Mouse (Mus musculus) lung, embryonic 14.5 days (tissue): ENCODE measurements around the gene Txnip. TPM values are rescaled to one million over a fixed set of nuclear protein-coding genes. Genes with fewer than 3 reads are reported as not detected.
"Not testable (repeated sequence)": the region's sequence is repeated elsewhere in the genome, so short reads cannot be mapped to it uniquely, and the experiment has no call there.

ENCODE experiments used
- ATAC-seq: fragments of 200-750 bp; cut with Nextera tagmentation; 2 replicates; pipeline ENCODE4 v1.8.0; 2017; ENCODE audit warnings: mild to moderate bottlenecking, moderate TSS enrichment, moderate library complexity; ENCODE audit not compliant: insufficient read depth
- DNase-seq: peaks from one replicate; pipeline ENCODE4 v3.0.0-alpha.2; 2015
- H3K27ac ChIP-seq: fragments of 300-500 bp; sonication (generic); 2 replicates; pipeline ENCODE4 v1.5.1; 2014; ENCODE audit warnings: low read depth, mild to moderate bottlenecking, moderate library complexity
- H3K27me3 ChIP-seq: fragments of 300-500 bp; sonication (generic); 2 replicates; pipeline ENCODE4 v1.6.1; 2014; ENCODE audit warnings: low read length, control low read depth; ENCODE audit not compliant: insufficient read depth
- H3K36me3 ChIP-seq: fragments of 300-500 bp; sonication (generic); 2 replicates; pipeline ENCODE4 v1.6.1; 2014; ENCODE audit warnings: control low read depth; ENCODE audit not compliant: insufficient read depth
- H3K4me1 ChIP-seq: fragments of 300-500 bp; sonication (generic); 2 replicates; pipeline ENCODE4 v1.6.1; 2014; ENCODE audit warnings: antibody characterized with exemption, control low read depth; ENCODE audit not compliant: insufficient read depth
- H3K4me2 ChIP-seq: fragments of 300-500 bp; sonication (generic); 2 replicates; pipeline ENCODE4 v1.6.1; 2014; ENCODE audit warnings: mild to moderate bottlenecking
- H3K4me3 ChIP-seq: fragments of 300-500 bp; sonication (generic); 2 replicates; pipeline ENCODE4 v1.5.1; 2014; ENCODE audit warnings: low read depth, low read length
- H3K9ac ChIP-seq: fragments of 300-500 bp; sonication (generic); 2 replicates; pipeline ENCODE4 v1.6.1; 2014
- H3K9me3 ChIP-seq: fragments of 300-500 bp; sonication (generic); 2 replicates; pipeline ENCODE4 v1.6.1; 2016; ENCODE audit warnings: low read depth, low read length, control low read depth
- CTCF ChIP-seq: IDR thresholded peaks from 2 replicates; pipeline ENCODE4 v1.5.1; 2016; ENCODE audit warnings: antibody characterized with exemption, low read depth
- WGBS: fragments of 180-500 bp; shearing (Covaris S2); extraction: QIAGEN DNeasy Blood & Tissue Kit; methylation state at CpG from one replicate; pipeline ENCODE4 v1.1.7; 2014; 5-methylcytosine and 5-hydroxymethylcytosine counted together
- polyA plus RNA-seq: library from polyadenylated mRNA; unstranded; fragments of >200 nt; fragmentation: Nextera tagmentation; extraction: Ambion mirVana; gene quantifications from 2 replicates; pipeline ENCODE4 v1.2.1, GENCODE M21; 2014

Gene Txnip
- 77.2 and 96.5 TPM in 2 replicates for polyA plus RNA-seq

- no peaks in the 10 kb centered on the region for H3K27me3 ChIP-seq
- peak within 1 kb of the TSS; percentile 94 for H3K27ac ChIP-seq
- peak; percentile 100 for DNase-seq
- TF ChIP-seq CTCF, result peak; percentile 68
- H3K36me3 ChIP-seq, result peaks cover 25% of the 10 kb centered on the region
- ATAC-seq, result peak; percentile 98
- peak within 1 kb of the TSS; percentile 95 for H3K9ac ChIP-seq
- H3K9me3 ChIP-seq, result no peaks in the 10 kb centered on the region
- H3K4me1 ChIP-seq, result peaks cover 26% of the 10 kb centered on the region
- H3K4me3 ChIP-seq, result peak within 1 kb of the TSS; percentile 77
- under 1% methylated on average over 26 of the region's 26 CpGs for whole genome bisulfite sequencing
- H3K4me2 ChIP-seq, result peak within 1 kb of the TSS; percentile 93
Observed at GRCm38 (mm10) chr3:96557694-96558093, at the start of gene Txnip. Txnip (plus strand) TSS chr3:96557957.

- not testable (repeated sequence) for H3K4me3 ChIP-seq, ATAC-seq, H3K4me2 ChIP-seq, DNase-seq, H3K27ac ChIP-seq, H3K36me3 ChIP-seq, H3K27me3 ChIP-seq, H3K4me1 ChIP-seq, H3K9ac ChIP-seq, H3K9me3 ChIP-seq
- 92% methylated on average over 7 of the region's 9 CpGs for WGBS
Observed at GRCm38 (mm10) chr3:96507966-96508365, 49.8 kb upstream of the Txnip start.

GRCm38 (mm10) chr3:96520171-96520570 lies 37.6 kb upstream of the Txnip start:
- no peak overlapping the region for H3K27ac ChIP-seq
- H3K36me3 ChIP-seq, result no peaks in the 10 kb centered on the region
- no peak overlapping the region for H3K4me2 ChIP-seq
- no peak overlapping the region for H3K4me3 ChIP-seq
- no peaks in the 10 kb centered on the region for H3K4me1 ChIP-seq
- DNase-seq (no peak), ATAC-seq (no peak)
- TF ChIP-seq CTCF, result no peak
- 44% methylated on average over 5 of the region's 5 CpGs for WGBS
- no peaks in the 10 kb centered on the region for H3K9me3 ChIP-seq
- H3K27me3 ChIP-seq, result no peaks in the 10 kb centered on the region
- no peak overlapping the region for H3K9ac ChIP-seq

- H3K27me3 ChIP-seq, result peaks cover 16% of the 10 kb centered on the region
- DNase-seq (peak; percentile 54), ATAC-seq (no peak)
- peak; percentile 49 for TF ChIP-seq CTCF
- H3K4me3 ChIP-seq, result no peak overlapping the region
- no peaks in the 10 kb centered on the region for H3K9me3 ChIP-seq
- H3K4me2 ChIP-seq, result no peak overlapping the region
- 54% methylated on average over 4 of the region's 4 CpGs for WGBS
- no peaks in the 10 kb centered on the region for H3K4me1 ChIP-seq
- no peaks in the 10 kb centered on the region for H3K36me3 ChIP-seq
- H3K9ac ChIP-seq, result no peak overlapping the region
- H3K27ac ChIP-seq, result no peak overlapping the region
Observed at GRCm38 (mm10) chr3:96522149-96522548, 35.6 kb upstream of the Txnip start.

- DNase-seq (no peak), ATAC-seq (no peak)
- no peak overlapping the region for H3K9ac ChIP-seq
- no peaks in the 10 kb centered on the region for H3K4me1 ChIP-seq
- no peaks in the 10 kb centered on the region for H3K9me3 ChIP-seq
- H3K27me3 ChIP-seq, result peaks cover 33% of the 10 kb centered on the region
- H3K27ac ChIP-seq, result no peak overlapping the region
- H3K4me3 ChIP-seq, result no peak overlapping the region
- no peaks in the 10 kb centered on the region for H3K36me3 ChIP-seq
- H3K4me2 ChIP-seq, result no peak overlapping the region
- TF ChIP-seq CTCF, result no peak
- WGBS, result 58% methylated on average over 12 of the region's 12 CpGs
Observed at GRCm38 (mm10) chr3:96524028-96524810, 33.5 kb upstream of the Txnip start.

GRCm38 (mm10) chr3:96524914-96525313 lies 32.8 kb upstream of the Txnip start, which contains the start of gene Hfe2:
Hfe2 (plus strand) TSS chr3:96525172.
- TF ChIP-seq CTCF, result no peak
- H3K9me3 ChIP-seq, result no peaks in the 10 kb centered on the region

DNA sequence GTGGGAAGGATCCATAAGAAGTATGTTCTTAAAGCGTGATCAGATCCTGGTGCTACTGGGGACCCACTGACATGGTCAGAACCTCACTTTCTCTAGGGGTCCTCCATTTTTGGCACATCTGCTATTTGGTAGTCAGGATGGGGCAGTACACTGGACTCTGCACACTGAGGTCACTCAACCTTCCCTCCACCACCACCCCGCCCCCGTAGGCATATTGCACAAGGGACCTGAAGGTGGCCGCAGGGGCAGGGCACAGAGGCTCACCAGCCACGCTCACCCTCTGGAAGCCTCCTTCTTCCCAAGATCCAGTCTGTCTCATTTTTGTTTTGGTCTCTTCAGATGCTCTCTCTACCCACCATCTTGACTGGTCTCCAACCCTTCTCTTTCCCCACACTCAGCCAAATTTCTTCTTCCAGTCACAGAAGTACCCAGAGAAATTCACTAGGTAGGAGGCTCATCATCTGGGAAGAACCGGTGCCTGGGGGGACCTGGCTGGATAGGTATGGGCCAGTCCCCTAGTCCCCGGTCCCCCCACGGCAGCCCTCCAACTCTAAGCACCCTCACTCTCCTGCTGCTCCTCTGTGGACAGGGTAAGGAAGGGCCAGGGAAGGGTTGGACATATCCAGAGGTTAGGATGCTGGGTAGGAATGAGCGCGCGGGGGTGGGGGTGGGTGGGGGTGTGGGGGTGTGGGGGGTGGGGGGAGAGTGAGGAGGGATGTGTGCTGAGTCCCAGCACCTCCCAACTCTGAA lies 31.6 kb upstream of the Txnip start:
- no peaks in the 10 kb centered on the region for H3K36me3 ChIP-seq
- H3K9me3 ChIP-seq, result no peaks in the 10 kb centered on the region
- DNase-seq (no peak), ATAC-seq (no peak)
- no peak overlapping the region for H3K9ac ChIP-seq
- H3K27me3 ChIP-seq, result peaks cover 33% of the 10 kb centered on the region
- 62% methylated on average over 11 of the region's 11 CpGs for WGBS
- no peak overlapping the region for H3K4me3 ChIP-seq
- no peaks in the 10 kb centered on the region for H3K4me1 ChIP-seq
- no peak for TF ChIP-seq CTCF
- no peak overlapping the region for H3K27ac ChIP-seq
- H3K4me2 ChIP-seq, result no peak overlapping the region; the same call in 1 of the 2 replicates

More at GRCm38 (mm10) chr3:96524914-96525313, 32.8 kb upstream of the Txnip start, which contains the start of gene Hfe2:
- Histone ChIP-seq H3K4me1 (no peaks in the 10 kb centered on the region), H3K9ac (no peak within 1 kb of the TSS), H3K4me2 (no peak within 1 kb of the TSS), H3K27ac (no peak within 1 kb of the TSS), H3K27me3 (peaks cover 33% of the 10 kb centered on the region), H3K4me3 (no peak within 1 kb of the TSS), H3K36me3 (no peaks in the 10 kb centered on the region)
- no peak for ATAC-seq
- 68% methylated on average over 4 of the region's 4 CpGs for WGBS
- DNase-seq, result no peak
